ENCODE assay signal across 12 mouse cellular contexts in the genomic region with DNA sequence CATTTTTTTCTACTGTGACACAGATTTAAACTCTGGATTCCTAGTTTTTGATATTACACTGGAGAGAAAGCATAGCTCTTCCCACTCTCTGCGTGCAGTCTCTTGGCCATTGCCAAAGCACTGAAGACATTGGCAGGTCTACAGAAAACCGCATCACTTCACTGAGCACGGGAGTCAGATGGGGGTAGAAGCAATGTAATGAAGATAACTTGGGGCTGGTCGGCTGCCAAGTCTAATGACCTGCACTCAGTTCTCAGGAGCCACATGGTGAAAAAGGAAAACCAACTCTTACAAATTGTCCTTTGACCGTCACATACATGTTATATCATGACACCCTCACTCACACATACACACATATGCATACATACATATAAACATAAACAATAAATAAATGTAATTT. TPM values are rescaled to one million over a fixed set of nuclear protein-coding genes. Genes with fewer than 3 reads are reported as not detected.
DNase-seq lines count a peak whose midpoint lies in the region; ATAC-seq and TF ChIP-seq lines count a peak whose summit lies in the region.
"Had no signal": no experiment of that assay in that cellular context is flagged by ENCODE, and none has a peak within 500 bp of the region (broad histone marks: within the 10 kb centered on the region; RNA-seq: fewer than 3 reads in every experiment).

No protein-coding gene starts in this region.

- no peak for TF ChIP-seq POLR2A in brain, embryonic 14.5 days (IDR thresholded peaks at IDR 0.05; ENCODE audit: borderline replicate concordance, extremely low read depth, insufficient read depth, insufficient read length, poor library complexity, severe bottlenecking)

- ATAC-seq in erythroblast, adult 5-6 weeks (replicated peaks; ENCODE audit: low FRiP score, poor library complexity, severe bottlenecking): no peak
- ATAC-seq: Patski had no signal

- DNase-seq in kidney, adult 18-20 months: peak; percentile 51
- DNase-seq in kidney, postnatal 4 days: no peak
- peak; percentile 37 for DNase-seq in NIH3T3 (ENCODE audit: low read depth)
- peak; percentile 60 for DNase-seq in brain, embryonic 14.5 days (ENCODE audit: low read depth)
- DNase-seq in cerebellum, postnatal 36 days: peak; percentile 75 to 77
- no peak for DNase-seq in urinary bladder, postnatal 25 days (ENCODE audit: low spot score)
- DNase-seq: lung, embryonic 14.5 days had no signal

- no peak for TF ChIP-seq CTCF in brain, embryonic 14.5 days (IDR thresholded peaks at IDR 0.05; ENCODE audit: borderline replicate concordance, extremely low read depth, insufficient read depth, insufficient read length)

RNA-seq across cellular contexts. Expression of a gene that starts 37.0 kb away (rescaled TPM):
- polyA plus RNA-seq in brain, embryonic 14.5 days (2012; rRNA removed): 0.25 and 0.43 TPM in 2 replicates
- total RNA-seq in erythroblast, adult 5-6 weeks (2015; ENCODE audit: low replicate concordance): not detected in 2 replicates
- not detected in 2 replicates for total RNA-seq in erythroblast, adult 5-6 weeks (2017; ENCODE audit: low replicate concordance)
- total RNA-seq: CH12.LX; granulocyte monocyte progenitor cell, adult 5-6 weeks had no signal
- polyA plus RNA-seq: limb, embryonic 15.5 days had no signal

RNA-seq across cellular contexts. Expression of a gene that starts 44.2 kb away (rescaled TPM):
- polyA plus RNA-seq in brain, embryonic 14.5 days (2012; rRNA removed): 21.9 and 32.2 TPM in 2 replicates
- total RNA-seq in erythroblast, adult 5-6 weeks (2015; ENCODE audit: low replicate concordance): 7.9 and 17.1 TPM in 2 replicates
- total RNA-seq in erythroblast, adult 5-6 weeks (2017; ENCODE audit: low replicate concordance): 5.6 and 8.1 TPM in 2 replicates

RNA-seq across cellular contexts. Expression of a gene that starts 47.3 kb away (rescaled TPM):
- polyA plus RNA-seq in brain, embryonic 14.5 days (2012; rRNA removed): 54.2 and 79.7 TPM in 2 replicates
- 0.63 TPM in 1 of 2 replicates, not detected in the other for total RNA-seq in erythroblast, adult 5-6 weeks (2015; ENCODE audit: low replicate concordance)
- 0.77 and 0.98 TPM in 2 replicates for total RNA-seq in erythroblast, adult 5-6 weeks (2017; ENCODE audit: low replicate concordance)
- total RNA-seq: granulocyte monocyte progenitor cell, adult 5-6 weeks had no signal

Comparison
In these comparisons a context has a peak if more than half of its experiments do, and no peak if none do; other contexts are left out.
1. DNase-seq: peak in kidney, adult 18-20 months (single experiment), NIH3T3 (single experiment), brain, embryonic 14.5 days (single experiment) and cerebellum, postnatal 36 days (2 of 2); none in kidney, postnatal 4 days (0 of 2) and urinary bladder, postnatal 25 days (single experiment).